Mouse (Mus musculus): ENCODE measurements around the gene Tmem38b. TPM values are rescaled to one million over a fixed set of nuclear protein-coding genes. Genes with fewer than 3 reads are reported as not detected.

Tmem38b gene
- polyA plus RNA-seq (2014; fragmentation: Nextera tagmentation; extraction: Ambion mirVana): 4.7 and 4.9 TPM in 2 replicates

GRCm38 (mm10) chr4:53825821-53826605 lies at the start of gene Tmem38b:
Gene Tmem38b, plus strand, starts transcription at chr4:53826045.
- peak within 1 kb of the TSS; percentile 54 for H3K4me2 ChIP-seq (ENCODE audit: low read depth)
- peak within 1 kb of the TSS; percentile 56 for H3K4me3 ChIP-seq (ENCODE audit: low read depth, low read length)
- no peaks in the 10 kb centered on the region for H3K4me1 ChIP-seq (ENCODE audit: control insufficient read depth, insufficient read depth, low read length)
- H3K9ac ChIP-seq (ENCODE audit: low read length): peak within 1 kb of the TSS; percentile 58
- H3K27me3 ChIP-seq (ENCODE audit: control insufficient read depth, insufficient read depth, low read length): no peaks in the 10 kb centered on the region
- H3K27ac ChIP-seq (ENCODE audit: low read depth, low read length): no peak within 1 kb of the TSS
- no peaks in the 10 kb centered on the region for H3K9me3 ChIP-seq (ENCODE audit: control insufficient read depth, low read length)
- under 1% methylated on average over 53 of the region's 55 CpGs for WGBS
- DNase-seq (ENCODE audit: low spot score): peak; percentile 90
- no peaks in the 10 kb centered on the region for H3K36me3 ChIP-seq (ENCODE audit: control insufficient read depth, insufficient read depth, low read length)
- ATAC-seq (ENCODE audit: insufficient read depth, low FRiP score, low TSS enrichment): peak; percentile 87

- Histone ChIP-seq H3K27me3 (ENCODE audit: control insufficient read depth, insufficient read depth, low read length) (no peaks in the 10 kb centered on the region), H3K4me1 (ENCODE audit: control insufficient read depth, insufficient read depth, low read length) (peaks cover 5% of the 10 kb centered on the region; the same call in 1 of the 2 replicates), H3K27ac (ENCODE audit: low read depth, low read length) (no peak overlapping the region), H3K4me2 (ENCODE audit: low read depth) (no peak overlapping the region), H3K9me3 (ENCODE audit: control insufficient read depth, low read length) (no peaks in the 10 kb centered on the region), H3K36me3 (ENCODE audit: control insufficient read depth, insufficient read depth, low read length) (no peaks in the 10 kb centered on the region), H3K9ac (ENCODE audit: low read length) (no peak overlapping the region), H3K4me3 (ENCODE audit: low read depth, low read length) (no peak overlapping the region)
- ATAC-seq (ENCODE audit: insufficient read depth, low FRiP score, low TSS enrichment) (no peak), DNase-seq (ENCODE audit: low spot score) (no peak)
- WGBS: 69% methylated on average over 4 of the region's 4 CpGs
Measured at GRCm38 (mm10) chr4:53781396-53781795, 44.4 kb upstream of the Tmem38b start.

- H3K9ac ChIP-seq (ENCODE audit: low read length): no peak overlapping the region
- H3K4me2 ChIP-seq (ENCODE audit: low read depth): no peak overlapping the region
- 34% methylated on average over 14 of the region's 14 CpGs for WGBS
- no peaks in the 10 kb centered on the region for H3K9me3 ChIP-seq (ENCODE audit: control insufficient read depth, low read length)
- H3K4me3 ChIP-seq (ENCODE audit: low read depth, low read length): no peak overlapping the region
- no peak overlapping the region for H3K27ac ChIP-seq (ENCODE audit: low read depth, low read length)
- DNase-seq (ENCODE audit: low spot score): no peak
- no peak for ATAC-seq (ENCODE audit: insufficient read depth, low FRiP score, low TSS enrichment)
- H3K4me1 ChIP-seq (ENCODE audit: control insufficient read depth, insufficient read depth, low read length): peaks cover 5% of the 10 kb centered on the region; the same call in 1 of the 2 replicates
- H3K27me3 ChIP-seq (ENCODE audit: control insufficient read depth, insufficient read depth, low read length): no peaks in the 10 kb centered on the region
- no peaks in the 10 kb centered on the region for H3K36me3 ChIP-seq (ENCODE audit: control insufficient read depth, insufficient read depth, low read length)
Measured at GRCm38 (mm10) chr4:53782216-53783070, 43.4 kb upstream of the Tmem38b start.

- no peak overlapping the region for H3K27ac ChIP-seq (ENCODE audit: low read depth, low read length)
- no peaks in the 10 kb centered on the region for H3K4me1 ChIP-seq (ENCODE audit: control insufficient read depth, insufficient read depth, low read length)
- H3K27me3 ChIP-seq (ENCODE audit: control insufficient read depth, insufficient read depth, low read length): no peaks in the 10 kb centered on the region
- no peak overlapping the region for H3K4me3 ChIP-seq (ENCODE audit: low read depth, low read length)
- no peaks in the 10 kb centered on the region for H3K9me3 ChIP-seq (ENCODE audit: control insufficient read depth, low read length)
- H3K4me2 ChIP-seq (ENCODE audit: low read depth): no peak overlapping the region
- no peaks in the 10 kb centered on the region for H3K36me3 ChIP-seq (ENCODE audit: control insufficient read depth, insufficient read depth, low read length)
- WGBS: 83% methylated on average over 15 of the region's 15 CpGs
- H3K9ac ChIP-seq (ENCODE audit: low read length): no peak overlapping the region
- no peak for DNase-seq (ENCODE audit: low spot score)
- ATAC-seq (ENCODE audit: insufficient read depth, low FRiP score, low TSS enrichment): no peak
Measured at GRCm38 (mm10) chr4:53785746-53786398, 40.0 kb upstream of the Tmem38b start.

- Histone ChIP-seq H3K4me2 (ENCODE audit: low read depth) (no peak overlapping the region), H3K27ac (ENCODE audit: low read depth, low read length) (no peak overlapping the region)
Measured at GRCm38 (mm10) chr4:53786851-53787250, 39.0 kb upstream of the Tmem38b start.

GRCm38 (mm10) chr4:53789346-53789745 lies 36.5 kb upstream of the Tmem38b start:
- DNase-seq (ENCODE audit: low spot score): no peak
- no peaks in the 10 kb centered on the region for H3K27me3 ChIP-seq (ENCODE audit: control insufficient read depth, insufficient read depth, low read length)
- ATAC-seq (ENCODE audit: insufficient read depth, low FRiP score, low TSS enrichment): no peak
- no peak overlapping the region for H3K4me2 ChIP-seq (ENCODE audit: low read depth)
- H3K9me3 ChIP-seq (ENCODE audit: control insufficient read depth, low read length): no peaks in the 10 kb centered on the region
- H3K36me3 ChIP-seq (ENCODE audit: control insufficient read depth, insufficient read depth, low read length): no peaks in the 10 kb centered on the region
- H3K4me1 ChIP-seq (ENCODE audit: control insufficient read depth, insufficient read depth, low read length): no peaks in the 10 kb centered on the region
- no peak overlapping the region for H3K27ac ChIP-seq (ENCODE audit: low read depth, low read length)
- WGBS: 6% methylated on average over 4 of the region's 4 CpGs
- H3K9ac ChIP-seq (ENCODE audit: low read length): no peak overlapping the region
- H3K4me3 ChIP-seq (ENCODE audit: low read depth, low read length): no peak overlapping the region

More at GRCm38 (mm10) chr4:53786851-53787250, 39.0 kb upstream of the Tmem38b start:
- H3K27me3 ChIP-seq (ENCODE audit: control insufficient read depth, insufficient read depth, low read length): no peaks in the 10 kb centered on the region
- no peak for DNase-seq (ENCODE audit: low spot score)
- no peaks in the 10 kb centered on the region for H3K4me1 ChIP-seq (ENCODE audit: control insufficient read depth, insufficient read depth, low read length)
- no peaks in the 10 kb centered on the region for H3K36me3 ChIP-seq (ENCODE audit: control insufficient read depth, insufficient read depth, low read length)
- H3K4me3 ChIP-seq (ENCODE audit: low read depth, low read length): no peak overlapping the region
- H3K9me3 ChIP-seq (ENCODE audit: control insufficient read depth, low read length): no peaks in the 10 kb centered on the region
- no peak overlapping the region for H3K9ac ChIP-seq (ENCODE audit: low read length)
- no peak for ATAC-seq (ENCODE audit: insufficient read depth, low FRiP score, low TSS enrichment)
- WGBS: 78% methylated on average over 5 of the region's 5 CpGs

GRCm38 (mm10) chr4:53794257-53794966 lies 31.4 kb upstream of the Tmem38b start:
- Histone ChIP-seq H3K36me3 (ENCODE audit: control insufficient read depth, insufficient read depth, low read length) (no peaks in the 10 kb centered on the region), H3K4me1 (ENCODE audit: control insufficient read depth, insufficient read depth, low read length) (peaks cover 4% of the 10 kb centered on the region; the same call in 1 of the 2 replicates), H3K27me3 (ENCODE audit: control insufficient read depth, insufficient read depth, low read length) (no peaks in the 10 kb centered on the region), H3K27ac (ENCODE audit: low read depth, low read length) (no peak overlapping the region), H3K4me2 (ENCODE audit: low read depth) (no peak overlapping the region), H3K9ac (ENCODE audit: low read length) (no peak overlapping the region), H3K4me3 (ENCODE audit: low read depth, low read length) (no peak overlapping the region), H3K9me3 (ENCODE audit: control insufficient read depth, low read length) (no peaks in the 10 kb centered on the region)
- DNase-seq (ENCODE audit: low spot score) (no peak), ATAC-seq (ENCODE audit: insufficient read depth, low FRiP score, low TSS enrichment) (no peak)
- WGBS: 95% methylated on average over 5 of the region's 5 CpGs

- no peak for ATAC-seq (ENCODE audit: insufficient read depth, low FRiP score, low TSS enrichment)
- DNase-seq (ENCODE audit: low spot score): no peak
- H3K4me3 ChIP-seq (ENCODE audit: low read depth, low read length): no peak overlapping the region
- H3K27me3 ChIP-seq (ENCODE audit: control insufficient read depth, insufficient read depth, low read length): no peaks in the 10 kb centered on the region
- no peaks in the 10 kb centered on the region for H3K36me3 ChIP-seq (ENCODE audit: control insufficient read depth, insufficient read depth, low read length)
- H3K27ac ChIP-seq (ENCODE audit: low read depth, low read length): no peak overlapping the region
- H3K4me2 ChIP-seq (ENCODE audit: low read depth): no peak overlapping the region
- no peaks in the 10 kb centered on the region for H3K9me3 ChIP-seq (ENCODE audit: control insufficient read depth, low read length)
- 72% methylated on average over 2 of the region's 2 CpGs for WGBS
- peaks cover 4% of the 10 kb centered on the region; the same call in 1 of the 2 replicates for H3K4me1 ChIP-seq (ENCODE audit: control insufficient read depth, insufficient read depth, low read length)
- H3K9ac ChIP-seq (ENCODE audit: low read length): no peak overlapping the region
Measured at GRCm38 (mm10) chr4:53795086-53795485, 30.8 kb upstream of the Tmem38b start.

Data from neural tube, embryonic 11.5 days (tissue).